Mouse (Mus musculus) T-helper 2 cell (primary cell): Measurements from ENCODE around the gene Rack1.
"Not testable (repeated sequence)": the region's sequence is repeated elsewhere in the genome, so short reads cannot be mapped to it uniquely, and the experiment has no call there.

ENCODE experiments used
- in situ Hi-C: fragments of 300-600 bp; cut with MboI, MseI; formaldehyde crosslinking; loops from one replicate; pipeline ENCODE4 v1.15.1; 2025; ENCODE audit warnings: high pct_unique_total_duplicates

The Rack1 gene

GRCm38 (mm10) chr11:48837310-48838180 lies 37.4 kb downstream of the Rack1 start:
- in situ Hi-C loops: no loop called here

DNA sequence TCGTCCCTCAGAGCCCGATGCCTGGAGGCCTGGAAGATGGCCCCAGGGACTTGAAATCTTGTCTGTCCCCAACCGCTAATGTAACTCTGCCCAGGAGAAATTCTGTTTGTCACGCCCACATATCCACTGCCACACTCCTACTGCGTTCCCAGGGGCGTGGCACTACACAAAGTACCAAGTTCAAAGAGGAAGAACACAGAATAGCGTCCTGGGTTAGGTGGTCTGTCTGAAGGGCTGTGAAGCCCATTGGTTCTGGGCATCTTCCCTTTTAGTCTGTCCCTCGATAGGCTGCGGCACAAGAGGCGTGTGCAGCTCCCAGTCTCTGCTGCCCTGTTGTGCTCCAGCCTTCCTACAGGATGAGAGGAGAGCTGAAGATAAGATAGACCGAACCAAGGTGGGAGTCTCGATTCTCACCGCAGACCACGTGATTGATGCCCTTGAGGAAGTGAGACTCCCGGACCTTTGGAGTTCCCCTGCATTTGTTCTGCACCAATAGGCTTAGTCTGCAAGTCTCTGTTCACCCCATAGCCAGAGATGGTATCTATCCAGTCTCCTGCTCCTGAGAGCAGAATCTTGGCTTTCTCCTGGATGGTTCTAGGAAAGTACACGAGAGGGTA lies 38.2 kb downstream of the Rack1 start:
- in situ Hi-C loops: no loop called here

DNA sequence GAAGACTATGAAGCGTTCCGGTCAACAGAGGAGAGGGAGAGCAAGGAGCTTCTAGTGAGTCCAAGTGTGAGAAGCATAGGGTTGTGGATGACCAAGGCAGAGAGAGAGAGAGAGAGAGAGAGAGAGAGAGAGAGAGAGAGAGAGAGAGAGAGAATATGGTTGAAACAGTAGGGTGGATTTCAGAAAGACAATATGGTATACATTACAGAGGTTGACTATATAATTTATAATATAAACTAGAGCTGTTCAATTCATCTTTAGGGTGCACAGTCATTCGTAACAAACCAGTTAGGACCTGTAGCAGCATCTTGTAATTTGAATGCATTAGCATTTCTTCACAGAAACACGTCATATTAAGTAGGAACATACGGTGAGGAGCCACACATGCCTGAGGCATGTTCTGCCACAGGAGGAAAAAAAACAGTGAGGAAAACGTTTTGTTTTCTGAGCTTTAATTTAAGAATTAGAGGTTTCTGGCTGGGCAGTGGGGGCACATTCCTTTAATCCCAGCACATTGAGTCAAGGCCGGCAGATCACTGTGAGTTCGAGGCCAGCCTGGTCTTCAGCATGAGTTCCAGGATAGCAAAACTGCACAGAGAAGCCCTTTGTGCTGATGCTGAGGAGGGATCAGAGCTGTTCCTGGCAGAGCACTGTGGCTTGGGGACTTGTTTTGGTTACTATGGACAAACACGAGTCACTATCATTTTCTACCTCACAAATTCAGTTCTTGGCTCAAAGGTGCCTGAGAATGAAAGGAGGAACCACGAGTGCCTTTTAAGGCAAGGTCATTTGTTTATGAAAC lies 38.9 kb downstream of the Rack1 start:
- in situ Hi-C loops: no loop called here

- in situ Hi-C loops: no loop called here
Measured at GRCm38 (mm10) chr11:48840805-48841204, 40.7 kb downstream of the Rack1 start.

DNA sequence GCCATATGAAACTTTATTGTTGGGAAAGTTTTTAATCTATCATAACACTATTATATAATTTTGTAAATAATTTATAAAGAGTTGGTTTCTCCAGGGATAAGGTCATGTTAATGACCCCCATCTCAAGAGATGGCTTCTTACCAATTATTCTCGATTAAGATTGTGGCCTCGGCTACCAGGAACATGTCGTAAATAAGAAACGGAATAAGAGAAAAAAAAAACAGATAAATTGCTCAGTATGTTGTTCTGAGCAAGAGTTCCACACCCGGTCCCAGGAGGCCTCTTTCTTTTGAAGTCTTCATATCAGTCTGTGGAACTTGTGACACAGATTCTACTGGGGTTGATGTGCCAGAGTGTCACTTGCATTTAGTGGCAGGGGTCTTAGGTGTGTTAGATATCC lies 41.1 kb downstream of the Rack1 start:
- in situ Hi-C loops: no loop called here

DNA sequence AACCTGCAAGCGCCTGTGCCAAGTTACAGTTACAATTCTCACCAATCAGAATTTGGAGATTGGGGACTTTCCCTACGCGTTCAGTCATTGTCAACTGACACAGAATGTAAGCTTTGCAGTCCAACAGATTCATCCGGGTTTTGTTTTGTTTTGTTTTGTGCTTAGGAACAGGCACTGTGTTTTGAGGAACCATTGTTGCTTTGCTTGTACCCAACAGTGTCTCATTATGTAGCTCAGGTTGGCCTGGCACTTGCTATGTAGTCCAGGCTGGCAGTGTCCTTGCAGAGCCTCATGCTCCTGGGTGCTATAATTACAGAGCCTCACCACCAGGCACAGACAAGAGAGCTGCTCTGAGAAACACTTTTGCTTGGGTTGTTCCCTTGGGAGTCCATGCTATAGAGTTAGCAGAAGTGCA lies 42.3 kb downstream of the Rack1 start:
- in situ Hi-C loops: no loop called here

- in situ Hi-C loops: no loop called here
Measured at GRCm38 (mm10) chr11:48843202-48843601, 43.1 kb downstream of the Rack1 start.

- in situ Hi-C loops: no loop called here
Measured at GRCm38 (mm10) chr11:48844309-48844708, 44.2 kb downstream of the Rack1 start.

DNA sequence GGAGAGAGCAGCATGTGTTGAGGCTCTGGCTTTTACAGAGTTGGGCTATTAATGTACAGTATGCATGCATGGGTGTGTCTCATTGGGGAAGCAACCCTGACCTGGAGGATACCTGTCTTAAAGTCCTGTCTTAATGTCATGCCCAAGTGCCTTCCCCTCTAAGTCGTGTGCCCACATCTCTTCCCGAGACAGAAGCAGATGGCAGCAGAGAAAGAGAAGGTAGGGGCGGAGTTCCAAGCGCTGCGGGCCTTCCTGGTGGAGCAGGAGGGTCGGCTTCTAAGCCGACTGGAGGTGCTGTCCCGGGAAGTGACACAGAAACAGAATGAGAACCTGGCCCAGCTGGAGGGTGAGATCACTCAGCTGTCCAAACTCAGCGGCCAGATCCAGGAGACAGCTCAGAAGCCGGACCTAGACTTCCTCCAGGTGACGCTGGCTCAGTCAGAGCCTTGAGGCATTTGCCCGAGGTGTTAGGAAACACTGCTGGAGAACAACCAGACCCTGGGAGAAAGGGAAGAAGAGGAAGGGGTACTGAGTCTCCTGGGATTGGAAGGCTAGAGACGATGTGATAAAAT lies 45.2 kb downstream of the Rack1 start:
- in situ Hi-C loops: no loop called here

- in situ Hi-C loops: not testable (repeated sequence)
Measured at GRCm38 (mm10) chr11:48846362-48846761, 46.2 kb downstream of the Rack1 start.

GRCm38 (mm10) chr11:48846881-48847280 lies 46.7 kb downstream of the Rack1 start:
- in situ Hi-C loops: no loop called here

DNA sequence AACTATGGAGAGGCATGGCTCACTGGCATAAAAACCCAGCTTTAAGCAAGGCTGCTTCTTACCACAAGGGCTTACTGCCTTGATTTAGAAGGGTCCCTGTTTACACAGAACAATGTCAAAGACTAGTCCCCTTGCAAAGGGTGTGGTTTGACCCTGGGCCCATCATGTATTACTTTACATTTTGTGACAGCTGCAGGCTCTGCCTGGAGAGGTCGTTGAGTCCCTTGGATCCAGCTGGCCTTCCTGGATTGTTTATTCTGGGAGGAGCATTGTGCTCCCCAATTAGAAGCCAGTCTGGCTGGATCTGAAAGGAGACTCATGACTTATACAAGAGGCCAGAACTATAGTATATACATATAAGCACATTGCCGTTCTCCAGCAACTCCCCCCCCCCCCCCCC lies 50.1 kb downstream of the Rack1 start:
- in situ Hi-C loops: loop anchor here (5.0 kb wide), 1 partner anchor 58 kb away; no protein-coding TSS in a partner anchor

GRCm38 (mm10) chr11:48851270-48851995 lies 51.3 kb downstream of the Rack1 start:
- in situ Hi-C loops: loop anchor here (5.0 kb wide), 1 partner anchor 59 kb away; no protein-coding TSS in a partner anchor

DNA sequence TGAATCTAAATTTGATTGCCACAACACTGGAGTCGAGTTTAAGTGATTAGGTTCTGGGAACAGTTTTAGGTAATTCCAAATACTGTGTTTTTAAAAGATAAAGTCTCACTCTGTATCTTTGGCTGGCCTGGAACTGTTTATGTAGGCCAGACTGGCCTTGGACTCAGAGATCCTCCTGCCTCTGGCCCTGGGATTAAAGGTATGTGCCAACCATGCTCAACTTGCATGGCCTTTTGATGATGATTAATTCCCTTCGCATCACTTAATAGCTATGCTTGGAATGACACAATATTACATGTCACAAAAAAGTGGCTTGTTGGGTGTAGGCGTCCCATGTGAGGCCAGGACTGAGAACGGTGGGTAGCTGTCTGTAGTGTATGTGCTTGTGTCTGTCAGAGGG lies 52.1 kb downstream of the Rack1 start:
- in situ Hi-C loops: loop anchor here (5.0 kb wide), 1 partner anchor 60 kb away; no protein-coding TSS in a partner anchor

DNA sequence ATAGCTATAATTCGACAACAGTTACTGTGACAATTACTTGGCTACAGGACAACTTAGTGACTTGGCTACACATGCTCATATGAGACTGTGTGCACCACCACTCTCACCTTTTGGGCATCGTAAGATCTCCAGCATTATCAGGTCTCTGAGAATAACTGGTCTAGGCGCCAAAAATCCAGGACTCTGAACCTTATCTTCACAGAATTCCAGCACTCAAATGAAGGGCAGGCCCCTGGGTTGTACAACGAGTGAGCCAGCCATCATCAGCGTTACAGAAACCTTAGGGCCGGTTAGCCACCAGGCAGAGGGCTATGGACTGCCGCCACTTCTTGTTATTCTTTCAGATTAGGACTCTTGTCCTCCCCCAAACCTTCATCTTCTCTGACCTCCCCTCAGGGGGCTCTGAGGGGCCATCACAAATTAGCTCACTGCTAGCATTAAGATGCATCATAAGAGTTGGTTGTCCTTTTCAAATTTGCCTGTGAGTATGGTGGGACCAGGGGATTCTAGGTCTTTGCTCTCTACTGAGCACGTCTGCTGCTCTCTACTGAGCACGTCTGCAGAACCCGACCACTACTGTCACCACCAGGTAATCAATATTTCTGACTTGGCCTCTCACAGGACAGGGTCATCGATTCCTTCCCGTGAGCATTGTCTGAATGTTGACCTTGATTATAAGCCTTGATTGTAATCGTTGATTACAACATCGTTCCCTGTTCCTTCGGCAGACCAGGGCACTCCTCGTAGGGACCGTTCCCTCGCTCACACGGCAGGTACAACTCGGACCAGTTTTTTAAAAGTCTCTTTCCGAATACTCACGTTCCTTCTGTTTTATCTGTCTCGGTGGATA lies 52.7 kb downstream of the Rack1 start:
- in situ Hi-C loops: loop anchor here (5.0 kb wide), 1 partner anchor 61 kb away; no protein-coding TSS in a partner anchor

GRCm38 (mm10) chr11:48853474-48854180 lies 53.5 kb downstream of the Rack1 start:
- in situ Hi-C loops: loop anchor here (5.0 kb wide), 1 partner anchor 61 kb away; no protein-coding TSS in a partner anchor
